In genomic region chr17:34881166-34881565, GRCm38 (mm10) we compare ENCODE assay signal across 28 mouse cellular contexts. TPM values are rescaled to one million over a fixed set of nuclear protein-coding genes. Genes with fewer than 3 reads are reported as not detected.
DNase-seq lines count a peak whose midpoint lies in the region; ATAC-seq and TF ChIP-seq lines count a peak whose summit lies in the region.
"Had no signal": no experiment of that assay in that cellular context is flagged by ENCODE, and none has a peak within 500 bp of the region (broad histone marks: within the 10 kb centered on the region; RNA-seq: fewer than 3 reads in every experiment).

No protein-coding gene starts in this region.

- no peaks in the 10 kb centered on the region for H3K27me3 ChIP-seq in kidney, adult 2 months (replicated peaks; ENCODE audit: control insufficient read depth, insufficient read depth, low read length)
- H3K27me3 ChIP-seq in ES-Bruce4 (ENCODE audit: control insufficient read depth, insufficient read depth, low read length, poor library complexity, severe bottlenecking) = no peaks in the 10 kb centered on the region
- H3K27me3 ChIP-seq in intestine, postnatal 0 days (replicated peaks; ENCODE audit: control insufficient read depth, insufficient read depth, low read length) = no peaks in the 10 kb centered on the region
- no peaks in the 10 kb centered on the region for H3K27me3 ChIP-seq in liver, embryonic 16.5 days (ENCODE audit: control insufficient read depth, insufficient read depth, low read depth, low read length)
- H3K27me3 ChIP-seq: stomach, embryonic 15.5 days had no signal

- TF ChIP-seq CTCF in kidney, adult 2 months (conservative IDR thresholded peaks at IDR 0.05; ENCODE audit: insufficient read depth, insufficient read length, low read depth, low read length) = no peak
- TF ChIP-seq CTCF in ES-Bruce4 (IDR thresholded peaks at IDR 0.05; ENCODE audit: low read depth, low read length) = no peak
- no peak for TF ChIP-seq CTCF in intestine, postnatal 0 days (IDR thresholded peaks at IDR 0.05; ENCODE audit: low read depth)

- TF ChIP-seq POLR2A in kidney, adult 2 months (IDR thresholded peaks at IDR 0.05; ENCODE audit: low read depth, low read length) = no peak
- TF ChIP-seq POLR2A in ES-Bruce4 (IDR thresholded peaks at IDR 0.05; ENCODE audit: insufficient read depth, low read length) = no peak

- no peak for ATAC-seq in intestine, postnatal 0 days
- no peak for ATAC-seq in liver, embryonic 16.5 days (ENCODE audit: low read depth)
- no peak for ATAC-seq in monocyte, adult 5-6 weeks (replicated peaks; ENCODE audit: insufficient number of reproducible peaks, low FRiP score, low TSS enrichment, poor library complexity, severe bottlenecking)
- ATAC-seq: forebrain, embryonic 13.5 days had no signal

- H3K9me3 ChIP-seq in ES-Bruce4 (replicated peaks; ENCODE audit: control insufficient read depth, insufficient read depth, low read length, poor library complexity, severe bottlenecking) = no peaks in the 10 kb centered on the region
- H3K9me3 ChIP-seq in intestine, postnatal 0 days (ENCODE audit: control insufficient read depth) = no peaks in the 10 kb centered on the region
- no peaks in the 10 kb centered on the region for H3K9me3 ChIP-seq in liver, embryonic 16.5 days (replicated peaks; ENCODE audit: control insufficient read depth, low read length)
- H3K9me3 ChIP-seq: forebrain, embryonic 13.5 days; megakaryocyte, embryonic 14.5 days; neural tube, embryonic 13.5 days; stomach, embryonic 15.5 days had no signal

- no peaks in the 10 kb centered on the region for H3K4me1 ChIP-seq in kidney, adult 2 months (ENCODE audit: control insufficient read depth, insufficient read depth, low read length)
- H3K4me1 ChIP-seq in ES-Bruce4 (ENCODE audit: control insufficient read depth, insufficient read depth, low read length) = peaks cover 2% of the 10 kb centered on the region
- no peaks in the 10 kb centered on the region; the same call in 1 of the 2 replicates for H3K4me1 ChIP-seq in intestine, postnatal 0 days (replicated peaks; ENCODE audit: control insufficient read depth, insufficient read depth, low read length)
- peaks cover 2% of the 10 kb centered on the region for H3K4me1 ChIP-seq in liver, embryonic 16.5 days (ENCODE audit: control insufficient read depth, low read depth, low read length)
- H3K4me1 ChIP-seq: forebrain, embryonic 13.5 days; neural tube, embryonic 13.5 days had no signal

- no peak for DNase-seq in kidney, adult 2 months
- DNase-seq in kidney, postnatal 25 days = no peak
- no peak for DNase-seq in cerebellum, adult 9-10 months
- DNase-seq: cerebellum, adult 8-10 months; gastrocnemius, adult 2 months; kidney, adult 8-10 months; lung, postnatal 36 days; midbrain, embryonic 14.5 days; right cerebral cortex, postnatal 4 days; thymus, adult 18-20 months had no signal

- peak overlapping the region; percentile 60 for H3K4me2 ChIP-seq in intestine, postnatal 0 days (replicated peaks; ENCODE audit: low read depth)
- H3K4me2 ChIP-seq in liver, embryonic 16.5 days (ENCODE audit: low read depth, low read length) = peak overlapping the region; percentile 51
- H3K4me2 ChIP-seq: forebrain, embryonic 13.5 days had no signal

- no peak overlapping the region for H3K27ac ChIP-seq in kidney, adult 2 months (ENCODE audit: insufficient read depth, low read depth, low read length)
- H3K27ac ChIP-seq in ES-Bruce4 (ENCODE audit: insufficient read depth, low read length) = no peak overlapping the region
- H3K27ac ChIP-seq in intestine, postnatal 0 days (ENCODE audit: low read depth, low read length) = peak overlapping the region; percentile 54; the same call in 1 of the 2 replicates
- no peak overlapping the region for H3K27ac ChIP-seq in liver, embryonic 16.5 days (ENCODE audit: low read length)
- H3K27ac ChIP-seq: forebrain, embryonic 13.5 days; gastrocnemius, adult 2 months; layer of hippocampus, adult 2 months; neural tube, embryonic 13.5 days; stomach, embryonic 15.5 days had no signal

- H3K36me3 ChIP-seq in kidney, adult 2 months (ENCODE audit: control insufficient read depth, insufficient read depth, low read length) = no peaks in the 10 kb centered on the region
- no peaks in the 10 kb centered on the region for H3K36me3 ChIP-seq in ES-Bruce4 (ENCODE audit: control insufficient read depth, insufficient read depth, low read length, poor library complexity, severe bottlenecking)
- H3K36me3 ChIP-seq in intestine, postnatal 0 days (ENCODE audit: control insufficient read depth, insufficient read depth) = no peaks in the 10 kb centered on the region
- H3K36me3 ChIP-seq in liver, embryonic 16.5 days (ENCODE audit: control insufficient read depth, insufficient read depth) = no peaks in the 10 kb centered on the region
- H3K36me3 ChIP-seq: neural tube, embryonic 13.5 days; stomach, embryonic 15.5 days had no signal

- no peak for TF ChIP-seq EP300 in ES-Bruce4 (IDR thresholded peaks at IDR 0.05; ENCODE audit: insufficient read depth, low read depth, low read length)

- no peak overlapping the region for H3K9ac ChIP-seq in ES-Bruce4 (ENCODE audit: low read depth, poor library complexity, severe bottlenecking)
- peak overlapping the region; percentile 37; the same call in 1 of the 2 replicates for H3K9ac ChIP-seq in intestine, postnatal 0 days (ENCODE audit: low read depth, low read length)
- H3K9ac ChIP-seq in liver, embryonic 16.5 days (ENCODE audit: low read depth, low read length) = no peak overlapping the region
- H3K9ac ChIP-seq: forebrain, embryonic 13.5 days; lung, embryonic 14.5 days; stomach, embryonic 15.5 days had no signal

- H3K4me3 ChIP-seq in kidney, adult 2 months (ENCODE audit: insufficient read depth, low read depth, low read length) = peak overlapping the region; percentile 36; the same call in 1 of the 2 replicates
- H3K4me3 ChIP-seq in ES-Bruce4 (ENCODE audit: low read depth, low read length) = peak overlapping the region; percentile 25; the same call in 1 of the 2 replicates
- no peak overlapping the region; the same call in 1 of the 2 replicates for H3K4me3 ChIP-seq in intestine, postnatal 0 days (ENCODE audit: low read depth, low read length)
- H3K4me3 ChIP-seq in liver, embryonic 16.5 days (ENCODE audit: low read depth, low read length) = peak overlapping the region; percentile 46
- H3K4me3 ChIP-seq: forebrain, embryonic 13.5 days; layer of hippocampus, adult 2 months; megakaryocyte, embryonic 14.5 days; myocyte; neural tube, embryonic 13.5 days; stomach, embryonic 15.5 days had no signal

RNA-seq across cellular contexts. Expression of gene Gm20547, which starts 0.7 kb away (rescaled TPM):
- polyA plus RNA-seq in kidney, adult 2 months (2012; rRNA removed) = 0.05 TPM in 1 of 2 replicates, not detected in the other
- polyA plus RNA-seq in ES-Bruce4 (2011; ENCODE audit: insufficient read depth, insufficient read length, low read depth, missing spikeins) = 0.41 TPM in 1 of 2 replicates, not detected in the other
- polyA plus RNA-seq in intestine, postnatal 0 days (2015; fragmentation: Nextera tagmentation; extraction: Ambion mirVana) = not detected in 2 replicates
- not detected in 2 replicates for polyA plus RNA-seq in liver, embryonic 16.5 days (2015; fragmentation: Nextera tagmentation; extraction: Ambion mirVana)
- total RNA-seq in monocyte, adult 5-6 weeks (2017) = not detected in 3 replicates
- total RNA-seq: adrenal gland, postnatal 14 days; gastrocnemius, adult 2 months; gastrocnemius, postnatal 4 days; layer of hippocampus, adult 2 months; layer of hippocampus, postnatal 25 days had no signal
- polyA plus RNA-seq: embryonic facial prominence, embryonic 11.5 days; forebrain, embryonic 13.5 days; heart, embryonic 16.5 days; hindbrain, embryonic 11.5 days; limb, embryonic 11.5 days; lung, embryonic 14.5 days; midbrain, embryonic 14.5 days; myocyte; neural tube, embryonic 13.5 days; stomach, embryonic 15.5 days had no signal

RNA-seq across cellular contexts. Expression of gene Zbtb12, which starts 1.9 kb away (rescaled TPM):
- polyA plus RNA-seq in kidney, adult 2 months (2012; rRNA removed) = 9.4 and 10.8 TPM in 2 replicates
- polyA plus RNA-seq in ES-Bruce4 (2011; ENCODE audit: insufficient read depth, insufficient read length, low read depth, missing spikeins) = 22.8 and 24.7 TPM in 2 replicates
- 0.74 and 1.1 TPM in 2 replicates for polyA plus RNA-seq in intestine, postnatal 0 days (2015; fragmentation: Nextera tagmentation; extraction: Ambion mirVana)
- 0.26 and 0.37 TPM in 2 replicates for polyA plus RNA-seq in liver, embryonic 16.5 days (2015; fragmentation: Nextera tagmentation; extraction: Ambion mirVana)
- total RNA-seq in monocyte, adult 5-6 weeks (2017) = 0.57 to 1.7 TPM (median 1.6 TPM) in 3 replicates

RNA-seq across cellular contexts. Expression of gene C2, which starts 16.9 kb away (rescaled TPM):
- 62.9 and 73.4 TPM in 2 replicates for polyA plus RNA-seq in kidney, adult 2 months (2012; rRNA removed)
- polyA plus RNA-seq in ES-Bruce4 (2011; ENCODE audit: insufficient read depth, insufficient read length, low read depth, missing spikeins) = 9.9 and 10.8 TPM in 2 replicates
- 60.3 and 66.2 TPM in 2 replicates for polyA plus RNA-seq in intestine, postnatal 0 days (2015; fragmentation: Nextera tagmentation; extraction: Ambion mirVana)
- polyA plus RNA-seq in liver, embryonic 16.5 days (2015; fragmentation: Nextera tagmentation; extraction: Ambion mirVana) = 30.6 and 33.9 TPM in 2 replicates
- total RNA-seq in monocyte, adult 5-6 weeks (2017) = not detected in 3 replicates

RNA-seq across cellular contexts. Expression of gene Ehmt2, which starts 17.1 kb away (rescaled TPM):
- 134 and 169 TPM in 2 replicates for polyA plus RNA-seq in kidney, adult 2 months (2012; rRNA removed)
- polyA plus RNA-seq in ES-Bruce4 (2011; ENCODE audit: insufficient read depth, insufficient read length, low read depth, missing spikeins) = 60.9 and 75.4 TPM in 2 replicates
- polyA plus RNA-seq in intestine, postnatal 0 days (2015; fragmentation: Nextera tagmentation; extraction: Ambion mirVana) = 35.8 and 40.3 TPM in 2 replicates
- polyA plus RNA-seq in liver, embryonic 16.5 days (2015; fragmentation: Nextera tagmentation; extraction: Ambion mirVana) = 12.4 and 15.2 TPM in 2 replicates
- 92.4 to 105 TPM (median 102 TPM) in 3 replicates for total RNA-seq in monocyte, adult 5-6 weeks (2017)

RNA-seq across cellular contexts. Expression of gene Cfb, which starts 18.8 kb away (rescaled TPM):
- polyA plus RNA-seq in kidney, adult 2 months (2012; rRNA removed) = 191 and 199 TPM in 2 replicates
- polyA plus RNA-seq in ES-Bruce4 (2011; ENCODE audit: insufficient read depth, insufficient read length, low read depth, missing spikeins) = not detected in 2 replicates
- 84.8 and 94.9 TPM in 2 replicates for polyA plus RNA-seq in intestine, postnatal 0 days (2015; fragmentation: Nextera tagmentation; extraction: Ambion mirVana)
- polyA plus RNA-seq in liver, embryonic 16.5 days (2015; fragmentation: Nextera tagmentation; extraction: Ambion mirVana) = 384 and 472 TPM in 2 replicates
- total RNA-seq in monocyte, adult 5-6 weeks (2017) = 1.1 to 4.8 TPM (median 2.8 TPM) in 3 replicates
- total RNA-seq: layer of hippocampus, adult 2 months had no signal
